Mouse (Mus musculus) intestine, embryonic 16.5 days (tissue): ENCODE measurements around the gene AI597479. TPM values are rescaled to one million over a fixed set of nuclear protein-coding genes. Genes with fewer than 3 reads are reported as not detected.

Source experiments
- ATAC-seq: fragments of 200-750 bp; cut with Nextera tagmentation; 2 replicates; pipeline ENCODE4 v1.8.0; 2017; ENCODE audit warnings: moderate TSS enrichment, moderate library complexity
- H3K27ac ChIP-seq: fragments of 300-500 bp; sonication (generic); 2 replicates; pipeline ENCODE4 v1.5.1; 2014; ENCODE audit warnings: mild to moderate bottlenecking, low read length
- H3K27me3 ChIP-seq: fragments of 300-500 bp; sonication (generic); replicated peaks from 2 replicates; pipeline ENCODE4 v1.6.1; 2014; ENCODE audit warnings: low read length, control low read depth, mixed read lengths; ENCODE audit not compliant: control insufficient read depth, insufficient read depth
- H3K36me3 ChIP-seq: fragments of 300-500 bp; sonication (generic); 2 replicates; pipeline ENCODE4 v1.6.1; 2014; ENCODE audit warnings: low read length, control low read depth; ENCODE audit not compliant: control insufficient read depth, insufficient read depth
- H3K4me1 ChIP-seq: fragments of 300-500 bp; sonication (generic); 2 replicates; pipeline ENCODE4 v1.6.1; 2014; ENCODE audit warnings: low read length, control low read depth, mixed read lengths; ENCODE audit not compliant: control insufficient read depth, insufficient read depth
- H3K4me2 ChIP-seq: fragments of 300-500 bp; sonication (generic); 2 replicates; pipeline ENCODE4 v1.6.1; 2014; ENCODE audit warnings: low read depth, low read length, control low read depth
- H3K4me3 ChIP-seq: fragments of 300-500 bp; sonication (generic); 2 replicates; pipeline ENCODE4 v1.5.1; 2014; ENCODE audit warnings: mild to moderate bottlenecking, low read length
- H3K9ac ChIP-seq: fragments of 300-500 bp; sonication (generic); 2 replicates; pipeline ENCODE4 v1.6.1; 2014; ENCODE audit warnings: low read depth, low read length
- H3K9me3 ChIP-seq: fragments of 300-500 bp; sonication (generic); 2 replicates; pipeline ENCODE4 v1.6.1; 2016; ENCODE audit warnings: low read length, control low read depth; ENCODE audit not compliant: control insufficient read depth
- WGBS: fragments of 180-500 bp; shearing (Covaris S2); extraction: QIAGEN DNeasy Blood & Tissue Kit; methylation state at CpG from one replicate; pipeline ENCODE4 v1.1.7; 2014; 5-methylcytosine and 5-hydroxymethylcytosine counted together
- polyA plus RNA-seq: library from polyadenylated mRNA; unstranded; fragments of >200 nt; fragmentation: Nextera tagmentation; extraction: Ambion mirVana; gene quantifications from 2 replicates; pipeline ENCODE4 v1.2.1, GENCODE M21; 2015

AI597479 gene
- polyA plus RNA-seq, 1 experiment from 2014 or later = 22.3 TPM

DNA sequence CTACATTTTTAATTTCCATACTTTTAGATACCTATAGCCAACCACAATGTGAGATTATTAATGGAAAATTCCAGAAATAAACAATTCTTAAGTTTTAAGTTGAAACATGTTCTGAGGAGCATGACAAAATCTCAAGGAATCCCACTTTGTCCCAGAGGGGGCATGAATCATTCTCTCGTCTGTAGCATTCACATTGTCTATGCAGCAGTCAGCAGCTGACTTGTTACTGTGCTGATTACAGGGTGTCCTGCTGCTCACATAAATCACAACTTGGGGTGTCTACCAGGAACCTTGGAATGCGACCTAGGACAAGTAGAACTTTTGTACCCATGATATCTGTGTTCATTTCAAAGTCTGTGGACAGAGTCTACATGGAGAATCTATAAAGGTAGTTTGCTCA lies 49.0 kb downstream of the AI597479 start:
- peaks cover 15% of the 10 kb centered on the region; the same call in 1 of the 2 replicates for H3K4me1 ChIP-seq
- H3K9ac ChIP-seq = no peak overlapping the region
- no peak overlapping the region for H3K27ac ChIP-seq
- no peak for ATAC-seq
- H3K9me3 ChIP-seq = no peaks in the 10 kb centered on the region
- no peaks in the 10 kb centered on the region for H3K27me3 ChIP-seq
- 63% methylated on average over 2 of the region's 2 CpGs for WGBS
- no peak overlapping the region for H3K4me3 ChIP-seq
- peaks cover under 1% of the 10 kb centered on the region for H3K36me3 ChIP-seq
- H3K4me2 ChIP-seq = no peak overlapping the region

GRCm38 (mm10) chr1:43150225-43150624 lies 51.7 kb downstream of the AI597479 start:
- peaks cover 26% of the 10 kb centered on the region for H3K4me1 ChIP-seq
- H3K4me3 ChIP-seq = no peak overlapping the region
- H3K27ac ChIP-seq = no peak overlapping the region
- no peak overlapping the region for H3K9ac ChIP-seq
- peaks cover 2% of the 10 kb centered on the region for H3K36me3 ChIP-seq
- H3K4me2 ChIP-seq = no peak overlapping the region
- no peaks in the 10 kb centered on the region for H3K27me3 ChIP-seq
- 70% methylated on average over 3 of the region's 3 CpGs for WGBS
- no peaks in the 10 kb centered on the region for H3K9me3 ChIP-seq
- no peak for ATAC-seq

DNA sequence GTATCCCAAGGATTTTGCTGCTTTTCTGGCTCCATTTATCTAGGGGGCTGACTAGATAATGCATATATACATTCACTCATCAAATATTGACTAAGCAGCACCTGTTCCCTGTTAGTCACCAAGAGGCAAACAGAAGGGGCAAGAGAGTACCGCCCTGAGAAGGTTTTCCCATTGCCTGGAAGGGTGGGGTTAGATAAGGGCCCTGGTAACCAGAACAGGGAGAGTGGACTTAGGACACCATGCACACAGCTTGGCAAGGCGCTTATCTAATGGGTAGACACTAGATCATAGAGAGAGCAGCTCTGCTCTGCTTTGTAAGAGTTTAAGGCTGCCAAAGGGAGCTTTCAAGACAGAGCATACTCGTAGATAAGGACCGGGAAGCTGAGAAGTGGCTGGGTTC lies 54.1 kb downstream of the AI597479 start:
- H3K9ac ChIP-seq = no peak overlapping the region
- peak overlapping the region; percentile 91 for H3K27ac ChIP-seq
- H3K4me1 ChIP-seq = peaks cover 26% of the 10 kb centered on the region
- peaks cover 2% of the 10 kb centered on the region for H3K36me3 ChIP-seq
- H3K9me3 ChIP-seq = no peaks in the 10 kb centered on the region
- ATAC-seq = peak; percentile 96
- H3K4me3 ChIP-seq = no peak overlapping the region
- no peaks in the 10 kb centered on the region for H3K27me3 ChIP-seq
- peak overlapping the region; percentile 28; the same call in 1 of the 2 replicates for H3K4me2 ChIP-seq
- 60% methylated on average over 4 of the region's 4 CpGs for WGBS

DNA sequence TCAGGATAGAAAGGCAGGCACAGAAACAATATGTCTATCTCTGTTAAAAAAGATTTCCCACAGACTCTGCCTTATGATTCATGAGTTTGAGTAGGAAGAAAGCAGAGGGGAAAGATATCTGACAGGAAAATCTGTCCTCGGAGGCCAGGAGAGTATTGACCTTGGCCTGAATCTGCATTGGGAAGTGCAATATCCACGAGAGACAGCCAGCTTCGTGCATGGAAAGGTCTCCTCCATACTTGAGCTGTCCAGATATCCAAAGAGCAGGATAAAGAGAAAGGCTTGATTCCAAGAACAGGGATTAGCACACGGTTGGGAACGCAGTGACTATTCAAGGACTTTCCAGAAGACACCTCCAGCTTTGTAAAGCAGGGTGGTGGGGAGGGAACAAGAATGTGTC lies 55.0 kb downstream of the AI597479 start:
- Histone ChIP-seq H3K9ac (no peak overlapping the region), H3K27me3 (no peaks in the 10 kb centered on the region), H3K4me1 (peaks cover 28% of the 10 kb centered on the region), H3K9me3 (no peaks in the 10 kb centered on the region), H3K4me3 (no peak overlapping the region), H3K36me3 (peaks cover 2% of the 10 kb centered on the region), H3K27ac (peak overlapping the region; percentile 91), H3K4me2 (no peak overlapping the region)
- ATAC-seq = no peak
- 56% methylated on average over 5 of the region's 5 CpGs for WGBS

DNA sequence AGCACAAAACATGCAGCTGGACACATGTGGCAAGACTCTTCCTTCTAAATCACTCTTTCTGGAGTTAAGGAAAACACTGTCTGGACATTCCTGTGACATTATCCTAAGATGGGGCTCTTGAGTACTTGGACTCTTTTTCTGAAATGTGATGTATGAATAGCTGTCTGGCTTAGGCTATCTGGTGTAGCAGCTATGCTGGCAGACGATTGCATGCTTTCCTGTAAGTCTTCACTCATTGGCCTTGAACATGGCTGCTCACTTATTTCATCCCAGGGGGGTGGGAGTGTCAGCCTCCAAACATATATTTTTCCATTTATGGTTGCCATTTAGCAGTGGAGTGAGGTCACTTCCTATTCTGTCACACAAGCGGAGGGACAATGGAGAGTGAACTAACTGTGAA lies 56.0 kb downstream of the AI597479 start:
- Histone ChIP-seq H3K27me3 (no peaks in the 10 kb centered on the region), H3K4me3 (no peak overlapping the region), H3K9me3 (no peaks in the 10 kb centered on the region), H3K27ac (peak overlapping the region; percentile 74), H3K4me2 (no peak overlapping the region), H3K36me3 (peaks cover 2% of the 10 kb centered on the region), H3K4me1 (peaks cover 35% of the 10 kb centered on the region), H3K9ac (no peak overlapping the region)
- no peak; the same call in 1 of the 2 replicates for ATAC-seq
- WGBS = 30% methylated on average over 2 of the region's 2 CpGs

DNA sequence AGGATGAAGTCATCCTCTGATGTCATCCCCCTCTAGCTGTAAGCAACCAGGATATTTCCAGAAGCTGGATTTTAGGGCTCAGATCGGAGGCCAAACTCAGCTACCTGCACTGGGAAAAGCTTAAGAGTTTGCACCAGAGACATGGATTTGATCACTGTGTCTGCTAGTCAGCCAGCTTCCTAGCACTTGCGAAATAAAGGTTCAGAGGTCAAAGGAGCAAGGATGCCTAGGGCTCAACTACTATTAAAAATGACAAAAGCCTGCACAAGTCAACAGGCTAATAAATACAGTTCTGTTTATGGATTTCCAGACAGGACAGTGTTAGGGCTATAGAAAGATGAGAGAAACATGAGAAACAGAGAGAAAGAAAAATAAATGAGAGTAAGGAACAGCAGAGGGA lies 59.4 kb downstream of the AI597479 start:
- Histone ChIP-seq H3K9me3 (no peaks in the 10 kb centered on the region), H3K36me3 (no peaks in the 10 kb centered on the region), H3K27ac (no peak overlapping the region), H3K4me1 (peaks cover 47% of the 10 kb centered on the region), H3K4me3 (no peak overlapping the region), H3K9ac (no peak overlapping the region), H3K27me3 (no peaks in the 10 kb centered on the region), H3K4me2 (no peak overlapping the region)
- 84% methylated on average over 2 of the region's 2 CpGs for WGBS
- ATAC-seq = no peak

- Histone ChIP-seq H3K9me3 (no peaks in the 10 kb centered on the region), H3K4me2 (peak overlapping the region; percentile 17; the same call in 1 of the 2 replicates), H3K4me3 (no peak overlapping the region), H3K4me1 (peaks cover 42% of the 10 kb centered on the region), H3K36me3 (no peaks in the 10 kb centered on the region), H3K27ac (peak overlapping the region; percentile 25; the same call in 1 of the 2 replicates), H3K27me3 (no peaks in the 10 kb centered on the region), H3K9ac (no peak overlapping the region)
- no peak for ATAC-seq
- WGBS = 29% methylated on average over 4 of the region's 4 CpGs
Observed at GRCm38 (mm10) chr1:43159429-43159828, 60.9 kb downstream of the AI597479 start.

DNA sequence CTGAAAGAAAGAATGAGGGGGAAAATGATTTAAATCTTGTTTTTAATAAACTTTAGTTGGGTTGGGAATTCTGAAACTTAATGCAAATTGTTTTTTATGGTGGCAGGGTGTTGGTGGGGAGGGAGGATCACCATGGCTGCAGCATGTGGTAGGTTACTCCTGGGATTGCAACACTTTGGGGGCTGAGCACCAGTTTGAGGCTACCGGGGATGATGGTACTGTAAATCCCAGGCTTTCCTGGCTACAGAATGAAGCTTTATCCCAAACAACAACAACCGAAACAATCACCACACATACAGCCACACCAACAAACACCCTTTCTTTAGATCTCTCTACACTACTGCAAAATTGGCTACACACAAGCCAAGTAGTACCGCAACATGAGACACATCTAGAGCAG lies 63.9 kb downstream of the AI597479 start:
- H3K4me3 ChIP-seq = peak overlapping the region; percentile 88
- no peak overlapping the region for H3K27ac ChIP-seq
- H3K27me3 ChIP-seq = no peaks in the 10 kb centered on the region
- H3K9ac ChIP-seq = peak overlapping the region; percentile 93; the same call in 1 of the 2 replicates
- no peaks in the 10 kb centered on the region for H3K9me3 ChIP-seq
- H3K4me1 ChIP-seq = peaks cover 36% of the 10 kb centered on the region
- H3K36me3 ChIP-seq = no peaks in the 10 kb centered on the region
- peak overlapping the region; percentile 74 for H3K4me2 ChIP-seq
- ATAC-seq = no peak
- 74% methylated on average over 3 of the region's 3 CpGs for WGBS

DNA sequence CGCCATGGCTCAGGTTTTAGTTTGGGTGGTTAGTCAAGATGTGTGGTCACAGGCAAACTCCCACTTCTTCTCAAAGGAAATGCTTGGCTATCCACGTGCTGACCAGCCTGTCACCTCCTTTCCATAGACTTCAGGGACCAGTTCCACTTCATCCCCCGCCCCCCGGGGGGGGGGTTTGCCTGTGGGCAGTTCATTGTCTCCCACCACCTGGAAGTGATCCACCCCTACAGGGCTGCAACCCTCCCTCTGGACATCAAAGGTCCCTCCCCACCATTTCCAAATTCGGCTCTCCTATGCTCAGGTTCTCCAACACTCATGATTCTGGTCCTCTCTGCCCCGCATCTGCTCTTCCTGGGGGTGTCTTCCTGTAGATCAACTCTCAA lies 64.6 kb downstream of the AI597479 start:
- Histone ChIP-seq H3K9me3 (no peaks in the 10 kb centered on the region), H3K4me2 (peak overlapping the region; percentile 74), H3K36me3 (no peaks in the 10 kb centered on the region), H3K27ac (peak overlapping the region; percentile 93), H3K4me1 (peaks cover 42% of the 10 kb centered on the region), H3K9ac (peak overlapping the region; percentile 93), H3K4me3 (peak overlapping the region; percentile 88), H3K27me3 (no peaks in the 10 kb centered on the region)
- WGBS = 2% methylated on average over 6 of the region's 6 CpGs
- ATAC-seq = peak; percentile 8; the same call in 1 of the 2 replicates
